Mouse (Mus musculus) lung, embryonic 14.5 days (tissue): ENCODE results near the gene Cc2d2a. TPM values are rescaled to one million over a fixed set of nuclear protein-coding genes. Genes with fewer than 3 reads are reported as not detected.

Experiments
- ATAC-seq: fragments of 200-750 bp; cut with Nextera tagmentation; 2 replicates; pipeline ENCODE4 v1.8.0; 2017; ENCODE audit warnings: mild to moderate bottlenecking, moderate TSS enrichment, moderate library complexity; ENCODE audit not compliant: insufficient read depth
- DNase-seq: peaks from one replicate; pipeline ENCODE4 v3.0.0-alpha.2; 2015
- H3K27ac ChIP-seq: fragments of 300-500 bp; sonication (generic); 2 replicates; pipeline ENCODE4 v1.5.1; 2014; ENCODE audit warnings: low read depth, mild to moderate bottlenecking, moderate library complexity
- H3K27me3 ChIP-seq: fragments of 300-500 bp; sonication (generic); 2 replicates; pipeline ENCODE4 v1.6.1; 2014; ENCODE audit warnings: low read length, control low read depth; ENCODE audit not compliant: insufficient read depth
- H3K36me3 ChIP-seq: fragments of 300-500 bp; sonication (generic); 2 replicates; pipeline ENCODE4 v1.6.1; 2014; ENCODE audit warnings: control low read depth; ENCODE audit not compliant: insufficient read depth
- H3K4me1 ChIP-seq: fragments of 300-500 bp; sonication (generic); 2 replicates; pipeline ENCODE4 v1.6.1; 2014; ENCODE audit warnings: antibody characterized with exemption, control low read depth; ENCODE audit not compliant: insufficient read depth
- H3K4me2 ChIP-seq: fragments of 300-500 bp; sonication (generic); 2 replicates; pipeline ENCODE4 v1.6.1; 2014; ENCODE audit warnings: mild to moderate bottlenecking
- H3K4me3 ChIP-seq: fragments of 300-500 bp; sonication (generic); 2 replicates; pipeline ENCODE4 v1.5.1; 2014; ENCODE audit warnings: low read depth, low read length
- H3K9ac ChIP-seq: fragments of 300-500 bp; sonication (generic); 2 replicates; pipeline ENCODE4 v1.6.1; 2014
- H3K9me3 ChIP-seq: fragments of 300-500 bp; sonication (generic); 2 replicates; pipeline ENCODE4 v1.6.1; 2016; ENCODE audit warnings: low read depth, low read length, control low read depth
- CTCF ChIP-seq: IDR thresholded peaks from 2 replicates; pipeline ENCODE4 v1.5.1; 2016; ENCODE audit warnings: antibody characterized with exemption, low read depth
- WGBS: fragments of 180-500 bp; shearing (Covaris S2); extraction: QIAGEN DNeasy Blood & Tissue Kit; methylation state at CpG from one replicate; pipeline ENCODE4 v1.1.7; 2014; 5-methylcytosine and 5-hydroxymethylcytosine counted together
- polyA plus RNA-seq: library from polyadenylated mRNA; unstranded; fragments of >200 nt; fragmentation: Nextera tagmentation; extraction: Ambion mirVana; gene quantifications from 2 replicates; pipeline ENCODE4 v1.2.1, GENCODE M21; 2014

The Cc2d2a gene
- polyA plus RNA-seq: 14.4 and 15.1 TPM in 2 replicates

DNA sequence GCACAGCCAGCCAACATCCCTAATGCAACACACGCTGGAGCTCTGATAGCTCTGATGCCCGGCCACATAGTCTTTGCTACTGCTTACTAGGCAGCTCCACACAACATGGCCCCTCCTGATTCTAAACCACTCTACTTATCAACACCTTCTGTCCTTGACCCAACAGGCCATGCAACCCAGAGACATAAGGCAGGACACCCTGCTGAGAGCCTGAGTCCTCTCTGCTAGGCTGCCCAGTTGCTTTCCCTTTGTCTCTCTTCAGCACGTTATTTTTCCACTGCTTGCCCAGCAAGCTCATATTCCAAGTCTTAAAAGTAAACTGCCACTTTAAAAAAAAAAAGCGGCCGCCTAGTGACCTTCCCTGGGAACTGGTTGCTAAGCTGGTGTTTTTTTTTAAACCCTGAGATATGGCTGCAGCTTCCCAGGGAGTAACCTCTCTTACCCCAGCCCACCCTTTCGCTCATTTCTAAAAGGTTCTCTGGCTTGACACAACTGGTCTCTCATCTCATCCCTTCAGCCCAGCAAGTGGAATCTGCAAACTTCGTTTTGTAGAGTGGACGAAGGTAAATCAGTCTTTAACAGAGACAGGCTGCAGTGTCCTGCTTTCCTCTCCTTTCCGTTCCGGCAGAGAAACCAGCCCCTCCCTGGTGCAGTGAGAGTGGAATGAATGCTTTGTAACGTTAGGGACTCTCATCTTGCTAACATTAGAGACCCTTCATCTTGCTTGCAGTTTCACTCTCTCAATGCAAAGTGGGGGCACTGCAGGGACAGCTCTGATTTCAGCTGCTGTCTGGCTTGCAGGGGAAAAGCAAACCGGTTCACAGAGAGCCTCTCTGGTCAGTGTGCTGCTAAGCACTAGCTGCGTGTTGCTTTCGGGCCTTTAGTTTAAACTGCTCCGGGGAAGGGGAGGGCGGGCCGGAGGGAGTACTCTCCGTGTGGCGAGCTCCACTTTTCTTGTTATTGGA is at the start of gene Cc2d2a:
Gene Cc2d2a (plus strand): TSS at position 350 of the 965 bp plus-strand sequence.
- H3K4me2 ChIP-seq: peak within 1 kb of the TSS; percentile 69
- peak; percentile 91 for DNase-seq
- no peaks in the 10 kb centered on the region for H3K9me3 ChIP-seq
- H3K27ac ChIP-seq: peak within 1 kb of the TSS; percentile 98
- peak; percentile 32 for TF ChIP-seq CTCF
- H3K4me3 ChIP-seq: peak within 1 kb of the TSS; percentile 48
- peak within 1 kb of the TSS; percentile 63 for H3K9ac ChIP-seq
- H3K27me3 ChIP-seq: no peaks in the 10 kb centered on the region
- 3% methylated on average over 19 of the region's 19 CpGs for WGBS
- H3K4me1 ChIP-seq: peaks cover 17% of the 10 kb centered on the region
- ATAC-seq: peak; percentile 88
- H3K36me3 ChIP-seq: no peaks in the 10 kb centered on the region

DNA sequence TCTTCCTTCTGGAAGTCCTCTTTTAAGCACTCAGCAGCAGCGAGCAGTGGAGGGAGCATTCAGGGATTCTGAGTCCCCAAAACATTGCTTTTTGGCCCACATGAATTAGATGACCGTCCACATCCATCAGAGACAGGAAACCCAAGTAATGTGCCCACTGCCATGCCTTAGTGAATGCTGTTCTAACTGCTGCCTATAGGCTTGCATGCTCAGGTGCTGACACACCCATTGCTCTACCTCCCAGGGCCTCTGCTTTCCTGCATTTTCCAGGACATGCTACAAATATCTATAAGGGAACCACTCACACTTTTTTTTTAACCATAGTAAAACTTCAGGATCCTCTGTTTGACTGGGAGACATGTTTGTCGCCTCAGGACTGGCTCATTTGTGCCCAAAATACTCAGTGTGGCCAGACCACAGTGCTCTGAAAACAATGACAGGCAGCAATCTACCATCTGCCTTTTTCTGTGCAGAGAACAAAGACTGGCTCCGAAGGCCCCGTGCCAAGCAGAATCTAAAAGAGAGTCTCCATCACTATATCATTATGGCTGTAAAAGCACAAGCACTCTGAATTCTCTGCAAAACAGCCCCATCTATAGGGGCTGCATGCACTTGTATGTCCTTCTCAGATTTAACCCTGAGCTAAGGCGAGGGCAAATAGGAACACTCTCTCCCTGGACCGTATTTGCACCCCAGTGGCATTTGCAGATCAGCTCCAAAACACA is 40.4 kb upstream of the Cc2d2a start:
- ATAC-seq (peak; percentile 70; the same call in 1 of the 2 replicates), DNase-seq (peak; percentile 73)
- Histone ChIP-seq H3K9ac (no peak overlapping the region), H3K27me3 (no peaks in the 10 kb centered on the region), H3K36me3 (no peaks in the 10 kb centered on the region), H3K4me1 (no peaks in the 10 kb centered on the region), H3K4me2 (no peak overlapping the region), H3K9me3 (no peaks in the 10 kb centered on the region), H3K4me3 (no peak overlapping the region), H3K27ac (no peak overlapping the region)
- 59% methylated on average over 7 of the region's 7 CpGs for WGBS
- peak; percentile 41 for TF ChIP-seq CTCF

DNA sequence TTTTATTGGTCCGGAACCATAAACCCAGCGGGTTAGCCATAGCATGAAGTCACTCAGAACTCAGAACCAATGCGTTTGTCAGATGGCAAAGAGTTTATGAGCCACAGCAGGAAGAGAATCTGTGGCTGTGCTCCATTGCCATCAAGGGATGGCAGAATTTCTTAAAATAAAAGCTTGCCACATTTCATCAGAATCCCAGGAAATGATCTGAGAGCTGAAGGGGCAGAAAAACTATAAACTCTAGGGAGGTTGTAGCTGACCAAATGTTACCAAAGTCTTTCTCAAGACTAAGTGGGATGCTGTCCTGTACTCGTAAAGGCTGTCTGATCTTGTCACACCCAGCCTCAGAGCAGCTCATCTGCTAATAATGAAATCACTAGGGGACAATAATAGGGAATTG is 36.7 kb upstream of the Cc2d2a start:
- no peaks in the 10 kb centered on the region for H3K4me1 ChIP-seq
- H3K27ac ChIP-seq: no peak overlapping the region
- no peaks in the 10 kb centered on the region for H3K36me3 ChIP-seq
- H3K27me3 ChIP-seq: no peaks in the 10 kb centered on the region
- TF ChIP-seq CTCF: no peak
- H3K4me3 ChIP-seq: no peak overlapping the region
- no peak overlapping the region for H3K4me2 ChIP-seq
- 82% methylated on average over 4 of the region's 4 CpGs for WGBS
- DNase-seq (no peak), ATAC-seq (no peak)
- H3K9ac ChIP-seq: no peak overlapping the region
- H3K9me3 ChIP-seq: no peaks in the 10 kb centered on the region

DNA sequence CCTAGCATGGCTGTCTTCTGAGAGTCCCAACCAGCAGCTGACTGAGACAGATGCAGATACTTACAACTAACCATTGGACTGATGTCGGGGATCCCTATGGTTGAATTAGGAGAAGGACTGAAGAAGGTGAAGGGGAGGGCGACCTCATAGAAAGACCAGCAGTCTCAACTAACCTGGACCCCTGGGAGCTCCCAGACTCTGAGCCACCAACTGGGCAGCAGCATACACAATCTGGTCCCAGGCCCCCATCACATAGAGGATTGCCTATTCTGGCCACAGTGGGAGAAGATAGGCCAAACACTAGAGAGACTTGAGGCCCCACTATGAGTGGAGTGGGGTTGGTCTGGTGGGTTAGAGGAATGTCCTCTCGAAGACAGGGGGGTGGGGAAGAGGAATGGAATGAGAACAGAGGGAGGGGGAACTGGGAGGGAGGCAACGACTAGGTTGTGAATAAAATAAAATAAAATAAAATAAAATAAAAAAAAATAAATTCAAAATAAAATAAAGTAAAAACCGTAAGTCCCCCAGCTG is 28.0 kb upstream of the Cc2d2a start:
- Histone ChIP-seq H3K27ac (no peak overlapping the region), H3K36me3 (no peaks in the 10 kb centered on the region), H3K4me1 (no peaks in the 10 kb centered on the region), H3K4me2 (no peak overlapping the region), H3K27me3 (no peaks in the 10 kb centered on the region), H3K4me3 (no peak overlapping the region), H3K9me3 (no peaks in the 10 kb centered on the region), H3K9ac (no peak overlapping the region)
- 80% methylated on average over 5 of the region's 5 CpGs for WGBS
- DNase-seq (no peak), ATAC-seq (peak; percentile 28; the same call in 1 of the 2 replicates)
- TF ChIP-seq CTCF: no peak

DNA sequence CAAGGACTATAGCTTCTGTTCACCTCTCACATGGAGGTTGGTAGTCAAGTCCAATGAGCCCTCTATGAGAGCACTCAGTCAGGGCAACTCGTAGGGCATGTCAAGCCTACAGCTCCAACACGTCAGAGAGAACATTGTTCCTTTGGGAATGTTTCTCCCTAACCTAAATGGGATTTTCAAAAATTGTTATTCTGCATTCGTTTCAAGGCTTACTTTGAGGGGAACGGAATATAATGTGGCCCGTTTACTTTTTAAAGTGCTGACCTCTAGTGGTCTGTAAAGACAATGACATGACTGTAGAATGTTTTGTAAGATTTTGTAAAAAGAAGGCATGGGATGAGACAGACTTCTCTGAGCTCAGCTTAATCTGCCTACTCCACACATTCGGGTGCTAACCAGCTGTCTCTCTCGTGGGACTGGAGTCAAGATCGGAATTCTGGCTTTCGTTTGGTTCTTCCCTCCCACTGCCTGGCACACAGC is 27.5 kb upstream of the Cc2d2a start:
- no peak overlapping the region for H3K9ac ChIP-seq
- DNase-seq (peak; percentile 77), ATAC-seq (peak; percentile 83)
- H3K27me3 ChIP-seq: no peaks in the 10 kb centered on the region
- TF ChIP-seq CTCF: peak; percentile 69
- H3K27ac ChIP-seq: no peak overlapping the region
- no peak overlapping the region for H3K4me3 ChIP-seq
- WGBS: 24% methylated on average over 9 of the region's 9 CpGs
- H3K9me3 ChIP-seq: no peaks in the 10 kb centered on the region
- no peaks in the 10 kb centered on the region for H3K36me3 ChIP-seq
- no peaks in the 10 kb centered on the region for H3K4me1 ChIP-seq
- H3K4me2 ChIP-seq: no peak overlapping the region

DNA sequence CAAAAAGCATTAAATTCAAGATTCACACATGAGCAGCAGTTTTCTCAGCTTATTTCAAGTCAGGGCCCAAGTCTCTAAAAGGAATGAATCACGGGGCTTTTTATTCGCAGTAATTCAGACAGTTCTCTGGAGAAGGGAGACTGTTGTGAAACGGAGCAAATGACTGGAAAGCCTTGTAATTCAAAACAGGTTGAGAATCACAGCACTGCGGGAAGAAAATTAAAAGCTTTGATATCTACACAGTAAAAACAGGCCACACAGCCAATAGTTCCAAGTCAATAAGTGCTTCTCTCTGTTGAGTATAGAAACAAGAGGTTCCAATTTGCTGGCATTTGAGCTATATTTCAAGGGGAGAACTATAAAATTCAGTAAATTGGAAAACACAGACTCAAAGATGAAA is 17.1 kb upstream of the Cc2d2a start:
- Histone ChIP-seq H3K27ac (no peak overlapping the region), H3K9me3 (no peaks in the 10 kb centered on the region), H3K4me1 (no peaks in the 10 kb centered on the region), H3K4me3 (no peak overlapping the region), H3K36me3 (no peaks in the 10 kb centered on the region), H3K4me2 (no peak overlapping the region), H3K27me3 (no peaks in the 10 kb centered on the region), H3K9ac (no peak overlapping the region)
- ATAC-seq: no peak
- no peak for TF ChIP-seq CTCF
- WGBS: 62% methylated on average over 4 of the region's 4 CpGs
- DNase-seq: no peak
